Mouse (Mus musculus): ENCODE measurements around the gene Rnf182.

The Rnf182 gene

DNA sequence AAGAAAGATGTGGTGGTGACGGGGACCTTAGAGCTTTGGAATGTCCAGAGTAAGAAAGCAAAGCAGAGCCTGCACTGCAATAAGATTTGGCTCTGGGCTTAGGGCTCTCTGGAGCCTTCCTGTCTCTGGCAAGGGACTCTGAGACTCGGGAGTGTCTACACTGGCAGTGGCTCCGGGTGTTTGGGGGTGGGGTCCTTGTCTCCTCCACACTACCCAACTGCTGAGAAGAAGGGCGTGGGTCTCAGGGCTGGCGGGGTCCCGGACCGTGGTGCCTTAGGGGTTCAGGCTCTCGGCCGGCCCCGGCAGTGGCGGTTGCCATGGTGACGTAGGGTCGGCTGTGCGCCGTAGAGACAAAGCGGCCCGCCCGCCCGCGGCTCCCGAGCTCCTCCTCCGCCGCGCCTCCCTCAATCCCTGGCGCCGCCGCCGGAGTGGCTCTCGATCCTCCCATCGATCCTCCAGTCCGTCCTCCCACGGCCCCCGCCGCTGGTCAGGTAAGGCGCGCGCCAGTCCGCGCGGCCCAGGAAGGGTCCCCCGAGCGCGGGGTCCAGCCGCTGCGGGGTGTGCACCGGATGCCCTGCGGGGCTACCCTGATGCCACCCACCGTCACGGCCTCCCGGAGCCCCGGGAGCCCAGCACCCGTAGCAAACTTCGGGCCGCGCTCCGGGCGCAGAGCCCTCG lies at the start of gene Rnf182:
Gene Rnf182, plus strand, starts transcription at position 134 of the 678 bp plus-strand sequence.
- in situ Hi-C loops (cut with MboI), result no loop called here

DNA sequence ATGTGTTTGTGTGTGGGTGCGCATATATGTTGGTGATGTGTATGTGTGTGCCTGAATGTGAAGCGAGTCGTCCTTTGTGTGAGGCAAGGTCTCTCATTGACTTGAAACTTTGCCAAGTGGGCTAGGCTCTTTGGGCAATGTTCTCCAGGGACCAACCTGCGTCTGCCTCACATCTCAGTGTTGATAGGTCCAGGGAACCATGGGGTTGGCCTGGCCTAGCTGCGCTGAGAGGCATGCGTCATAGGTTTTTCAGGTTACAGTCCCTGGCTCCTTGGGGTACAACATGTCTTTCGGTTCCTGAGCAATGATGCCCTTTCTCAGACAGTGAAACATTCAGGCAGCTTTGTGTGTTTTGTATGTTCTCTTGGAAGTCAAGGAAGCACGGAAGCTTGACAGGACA lies 49.3 kb upstream of the Rnf182 start:
- in situ Hi-C loops (cut with MboI), result no loop called here

DNA sequence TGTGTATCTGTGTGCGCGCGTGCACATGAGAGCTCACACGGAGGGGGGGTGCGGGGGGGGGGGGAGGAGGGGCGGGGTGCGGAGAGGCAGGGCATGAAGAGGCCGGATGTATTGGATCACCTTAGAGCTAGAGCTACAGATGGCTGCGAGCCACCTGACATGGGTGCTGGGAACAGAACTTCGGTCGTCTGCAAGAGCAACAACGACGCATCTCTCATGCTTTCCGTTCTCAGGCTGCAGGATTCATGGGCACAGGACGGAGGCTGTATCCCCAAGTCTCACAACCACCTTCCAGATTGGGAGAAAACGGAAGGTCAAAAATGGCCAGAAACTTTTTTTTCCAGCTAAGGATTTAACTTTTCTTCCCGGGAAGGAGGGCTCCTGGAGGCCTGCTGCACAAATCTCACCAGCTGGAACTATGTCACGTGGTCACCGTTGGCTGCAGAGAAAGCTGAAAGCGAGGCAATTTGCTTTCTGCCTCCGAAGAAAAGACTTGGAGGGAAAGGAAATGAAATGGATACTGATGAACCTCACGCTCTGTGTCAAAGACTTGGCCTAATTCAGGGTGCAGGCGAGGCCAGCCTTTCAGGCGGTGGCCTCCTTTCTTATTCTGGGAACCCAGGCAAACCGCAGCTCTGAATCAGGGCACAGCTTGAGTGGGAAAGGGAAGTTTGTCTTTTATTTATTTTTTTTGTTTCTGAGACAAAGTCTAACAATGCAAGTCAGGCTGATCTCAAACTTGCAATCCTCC lies 48.2 kb upstream of the Rnf182 start:
- in situ Hi-C loops (cut with MboI), result no loop called here

- in situ Hi-C loops (cut with MboI), result no loop called here
Measured at GRCm38 (mm10) chr13:43573979-43574378, 41.5 kb upstream of the Rnf182 start.

- in situ Hi-C loops (cut with MboI), result no loop called here
Measured at GRCm38 (mm10) chr13:43575431-43575830, 40.1 kb upstream of the Rnf182 start.

DNA sequence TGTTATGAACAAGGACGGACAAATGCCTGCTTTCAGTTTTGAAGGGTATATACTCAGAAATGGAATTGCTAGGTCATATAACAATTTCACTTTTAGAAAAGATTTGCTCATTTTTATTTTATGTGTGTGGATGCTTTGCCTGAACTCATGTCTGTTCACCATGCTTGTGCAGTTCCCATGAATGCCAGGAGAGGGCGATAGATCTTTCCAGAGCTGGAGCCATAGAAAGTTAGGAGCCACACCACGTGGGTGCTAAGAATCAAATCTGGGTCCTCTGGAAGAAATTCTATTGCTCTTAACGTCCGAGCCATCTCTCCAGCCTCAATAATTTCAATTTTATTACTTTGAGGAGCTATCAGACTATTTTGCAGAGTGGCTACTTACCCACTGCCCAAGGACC lies 38.3 kb upstream of the Rnf182 start:
- in situ Hi-C loops (cut with MboI), result no loop called here

DNA sequence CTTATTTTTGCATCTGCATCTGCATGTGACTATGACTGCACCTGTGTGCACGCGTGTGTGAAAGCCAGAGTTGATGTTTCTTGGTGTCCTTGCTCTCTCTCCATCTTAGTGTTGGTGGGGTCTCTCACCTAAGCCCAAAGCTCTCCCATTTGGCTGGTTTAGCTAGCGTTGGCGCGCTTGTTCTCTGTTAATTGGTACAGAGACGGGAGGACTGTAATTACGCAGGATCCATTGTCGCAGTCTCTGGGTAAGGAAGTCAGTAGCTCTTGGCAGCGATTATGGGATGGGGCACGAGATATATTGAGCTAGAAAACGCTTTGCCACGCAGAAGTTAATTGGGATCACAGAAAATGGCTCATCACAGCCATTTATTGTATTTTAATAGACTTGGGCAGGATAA lies 37.7 kb upstream of the Rnf182 start:
- in situ Hi-C loops (cut with MboI), result no loop called here

DNA sequence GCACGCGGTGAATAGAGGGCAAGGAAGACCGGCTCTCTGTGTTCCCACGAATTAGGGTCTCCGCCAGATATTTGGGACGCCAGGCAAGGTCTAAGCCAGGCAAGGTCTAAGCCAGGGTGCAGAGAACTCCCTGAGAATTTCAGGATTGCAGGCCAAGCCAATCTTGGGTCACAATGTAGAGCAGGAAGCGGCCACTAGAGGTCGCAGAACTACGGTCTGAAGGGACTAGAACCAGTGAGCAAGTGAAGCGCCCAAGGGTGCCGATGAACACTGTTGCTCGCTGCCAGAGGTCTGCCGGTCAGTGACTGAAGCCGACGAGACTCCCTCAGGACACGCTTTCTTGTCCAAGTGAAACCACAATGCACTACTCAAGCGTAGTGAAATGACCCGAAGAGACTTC lies 35.8 kb upstream of the Rnf182 start:
- in situ Hi-C loops (cut with MboI), result no loop called here

GRCm38 (mm10) chr13:43580661-43581060 lies 34.8 kb upstream of the Rnf182 start:
- in situ Hi-C loops (cut with MboI), result no loop called here

GRCm38 (mm10) chr13:43582961-43583360 lies 32.5 kb upstream of the Rnf182 start:
- in situ Hi-C loops (cut with MboI), result no loop called here

DNA sequence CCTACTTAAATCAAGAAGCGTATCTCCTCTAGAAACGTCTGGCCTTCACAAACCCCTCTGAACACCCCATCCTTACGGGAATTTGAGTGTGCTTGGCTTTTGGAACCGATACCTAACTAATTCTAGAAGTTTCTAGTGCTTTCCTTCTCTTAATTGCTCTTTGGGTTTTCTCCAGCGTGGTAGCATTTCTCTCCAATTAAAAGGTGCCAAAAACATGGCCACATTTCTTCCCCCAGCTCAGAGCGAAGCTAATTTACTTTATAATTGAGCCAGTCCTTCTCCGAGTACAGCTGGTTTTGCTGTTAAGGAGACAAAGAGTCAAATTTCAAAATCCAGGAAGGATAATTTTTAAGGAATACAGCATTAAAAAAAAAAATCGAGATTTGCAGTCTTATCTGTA lies 32.0 kb upstream of the Rnf182 start:
- in situ Hi-C loops (cut with MboI), result no loop called here

- in situ Hi-C loops (cut with MboI), result no loop called here
Measured at GRCm38 (mm10) chr13:43585335-43585734, 30.2 kb upstream of the Rnf182 start.

- in situ Hi-C loops (cut with MboI), result no loop called here
Measured at GRCm38 (mm10) chr13:43586966-43587365, 28.5 kb upstream of the Rnf182 start.

DNA sequence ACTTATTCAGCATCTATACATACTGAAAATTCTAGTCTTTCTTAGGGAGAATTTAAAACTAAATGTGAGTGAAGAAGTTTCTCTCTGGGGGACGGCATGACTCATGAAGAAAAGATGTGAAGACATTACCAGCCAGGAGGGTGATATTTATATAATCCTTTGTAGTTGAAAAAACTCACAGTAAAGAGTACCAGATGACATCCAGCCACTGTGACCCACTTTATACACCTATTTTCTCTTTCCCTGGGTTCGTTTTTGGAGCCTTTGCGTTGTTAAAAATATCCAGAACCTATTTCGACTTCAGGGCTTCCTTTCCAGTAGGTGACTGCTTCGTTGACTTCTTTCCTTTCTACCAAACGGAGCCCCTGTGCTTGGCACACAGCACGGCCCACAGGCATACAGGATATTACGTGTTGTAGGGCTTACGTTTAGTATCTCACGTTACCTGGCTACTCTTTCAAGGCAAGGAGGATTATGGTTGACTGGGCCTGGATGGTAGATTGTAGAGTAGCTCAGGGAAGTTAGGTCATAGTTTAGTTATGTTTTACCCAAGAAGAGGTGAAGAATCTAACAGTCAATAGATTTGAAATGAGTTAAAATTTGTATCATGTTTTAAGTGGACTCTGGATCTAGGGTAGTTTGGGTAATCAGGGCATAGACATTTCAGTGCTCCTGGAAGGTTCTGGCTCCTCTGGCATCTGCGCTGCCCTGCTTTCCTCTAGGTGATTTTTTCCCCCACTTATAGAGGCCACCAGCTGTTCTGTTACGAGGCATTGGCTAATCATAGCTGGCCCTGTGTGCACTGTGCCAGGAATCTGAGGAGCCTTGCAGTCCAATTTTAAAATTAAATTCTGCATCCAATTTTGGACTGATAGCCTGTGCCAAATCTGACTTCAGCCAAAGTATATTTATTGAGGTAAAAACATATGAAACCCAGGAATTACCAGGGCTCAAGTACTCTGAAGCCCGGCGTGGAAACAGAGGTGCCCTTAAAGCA lies 27.4 kb upstream of the Rnf182 start:
- in situ Hi-C loops (cut with MboI), result no loop called here

DNA sequence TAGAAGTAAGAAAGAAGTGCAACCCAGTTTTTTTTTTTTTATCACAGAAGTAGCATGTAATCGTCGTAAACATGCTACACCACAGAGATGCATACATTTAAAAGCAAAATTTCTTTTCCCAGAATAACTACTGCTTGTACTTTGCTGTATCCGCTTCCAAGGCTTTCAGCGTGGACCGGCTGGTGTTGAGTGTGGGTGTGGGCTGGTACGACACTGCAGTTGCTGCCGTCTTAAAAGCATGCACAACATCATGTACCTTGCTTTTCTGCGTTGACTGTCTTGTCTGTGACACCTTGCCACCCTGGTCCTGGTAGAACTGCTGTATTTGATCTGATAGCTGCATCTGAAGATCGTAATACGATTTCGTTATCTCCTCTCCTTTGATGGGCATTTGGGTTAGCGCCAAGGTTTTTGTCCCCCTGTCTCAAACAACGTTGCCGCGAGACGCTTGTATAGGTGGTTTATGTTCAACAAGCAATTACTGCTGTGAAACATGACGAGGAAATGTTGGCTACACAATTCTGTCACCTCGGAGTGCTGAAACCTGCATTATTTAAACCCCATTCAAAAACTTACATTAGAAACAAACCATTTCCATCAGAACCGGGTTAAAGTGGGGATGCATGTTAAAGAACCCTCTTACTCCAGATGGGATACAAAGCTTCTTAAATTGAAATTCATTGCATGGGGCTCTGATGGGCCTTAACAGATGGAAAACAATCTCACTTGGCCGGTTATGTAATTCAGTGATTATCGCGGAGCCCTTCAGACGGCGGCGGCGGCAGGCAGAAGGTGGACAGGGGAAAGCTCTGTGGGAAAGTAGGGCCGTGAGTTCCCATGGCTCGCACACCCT lies 23.5 kb upstream of the Rnf182 start:
- in situ Hi-C loops (cut with MboI), result no loop called here

DNA sequence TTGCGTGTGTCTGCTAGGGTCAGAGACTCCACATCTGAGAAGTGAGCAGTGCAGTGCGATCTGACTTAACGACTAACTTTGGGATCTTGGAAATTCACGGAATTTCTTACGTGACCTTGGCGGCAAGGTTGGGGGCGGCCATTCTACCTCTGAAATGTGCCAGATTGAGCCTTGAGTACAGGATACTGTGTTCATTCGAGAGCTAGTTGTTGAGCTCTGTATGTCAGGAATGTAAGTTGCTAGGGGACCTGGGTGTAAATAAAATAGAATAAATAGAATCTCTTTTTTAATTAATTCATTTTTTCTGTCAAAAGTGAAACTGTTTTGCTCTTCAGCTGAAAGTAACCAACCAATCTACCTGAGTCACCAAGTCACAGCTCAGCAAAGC lies 22.8 kb upstream of the Rnf182 start:
- in situ Hi-C loops (cut with MboI), result no loop called here

- in situ Hi-C loops (cut with MboI), result no loop called here
Measured at GRCm38 (mm10) chr13:43595896-43596295, 19.6 kb upstream of the Rnf182 start.

DNA sequence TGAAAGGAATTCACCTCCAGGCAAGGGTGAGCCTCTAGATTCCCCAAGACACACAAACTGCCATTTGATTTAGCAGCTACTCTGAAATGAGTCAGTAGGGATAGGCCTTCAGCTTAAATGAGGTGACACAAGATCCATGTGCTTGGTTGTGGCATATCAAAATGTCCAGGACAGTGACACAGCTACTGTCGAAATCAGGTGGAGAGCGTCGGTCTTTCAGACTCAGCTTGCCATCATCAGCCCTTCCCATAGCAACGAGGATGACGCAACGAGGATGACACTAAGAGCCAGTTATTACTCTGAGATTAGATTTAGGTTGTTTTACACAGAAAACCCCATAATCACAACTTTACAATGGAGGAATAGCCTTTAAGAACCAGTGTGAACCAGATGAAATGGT lies 14.5 kb upstream of the Rnf182 start:
- in situ Hi-C loops (cut with MboI), result loop anchor here (10.0 kb wide), 1 partner anchor 134 kb away; no protein-coding TSS in a partner anchor

DNA sequence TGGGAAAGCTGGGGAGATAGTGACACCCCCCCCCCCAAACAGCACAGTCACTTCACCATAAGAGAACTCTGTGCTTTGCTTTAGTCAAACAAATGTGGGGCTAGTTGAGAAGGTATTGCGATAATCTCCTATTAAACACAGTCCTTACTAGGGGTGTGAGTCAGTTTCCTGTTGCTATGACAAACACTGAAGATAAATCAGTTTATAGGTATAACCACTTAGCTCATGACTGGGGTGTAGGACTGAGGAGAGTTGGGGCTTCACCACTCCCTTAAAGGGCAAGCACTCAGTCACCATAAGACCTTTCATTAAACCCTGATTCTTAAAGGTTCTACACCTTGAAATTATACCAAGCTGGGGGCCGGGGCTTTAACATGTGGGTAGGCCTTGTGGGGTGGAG lies 13.1 kb upstream of the Rnf182 start:
- in situ Hi-C loops (cut with MboI), result loop anchor here (10.0 kb wide), 1 partner anchor 132 kb away; no protein-coding TSS in a partner anchor

DNA sequence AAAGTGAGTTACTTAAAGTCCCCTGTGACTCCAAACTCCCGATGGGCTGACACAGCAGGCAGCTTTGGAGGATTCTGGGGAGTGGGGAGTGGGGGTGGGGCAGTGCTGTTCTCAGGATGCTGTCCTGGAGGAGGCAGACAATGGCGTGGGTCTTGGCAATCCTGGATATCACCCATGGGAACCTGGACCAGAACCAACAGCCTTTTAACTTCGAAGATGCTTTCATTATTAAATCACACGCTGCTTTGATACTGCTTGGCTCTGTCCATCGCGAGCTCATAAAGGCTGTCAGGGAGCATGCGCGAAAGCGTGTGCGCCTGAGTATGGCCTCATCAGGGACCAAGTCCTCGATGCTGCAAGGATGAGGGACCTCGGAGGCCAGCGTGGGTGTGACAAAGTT lies 12.5 kb upstream of the Rnf182 start:
- in situ Hi-C loops (cut with MboI), result loop anchor here (10.0 kb wide), 1 partner anchor 132 kb away; no protein-coding TSS in a partner anchor

DNA sequence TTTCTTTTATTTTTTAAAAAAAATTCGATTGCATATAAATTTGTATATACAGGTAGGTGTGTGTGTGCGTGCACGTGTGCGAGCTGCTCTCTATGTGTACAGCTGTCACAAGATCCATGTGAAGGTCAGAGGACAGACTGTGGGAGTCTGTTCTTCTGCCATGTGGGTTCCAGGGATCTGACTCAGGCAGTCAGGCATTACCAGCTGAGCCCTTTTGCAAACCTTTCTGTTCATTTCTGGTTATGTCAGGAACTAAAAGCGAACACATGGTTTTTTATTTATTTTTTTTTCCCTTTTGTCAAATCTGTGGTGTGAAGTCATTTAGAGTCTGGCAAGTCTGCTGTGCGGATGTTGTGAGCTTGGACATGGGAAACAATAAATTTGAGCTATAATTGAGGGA lies 6.7 kb upstream of the Rnf182 start:
- in situ Hi-C loops (cut with MboI), result loop anchor here (10.0 kb wide), 1 partner anchor 126 kb away; no protein-coding TSS in a partner anchor
